Mouse (Mus musculus): ENCODE data around the gene Dpep2nb. TPM values are rescaled to one million over a fixed set of nuclear protein-coding genes. Genes with fewer than 3 reads are reported as not detected.
"Not testable (repeated sequence)": the region's sequence is repeated elsewhere in the genome, so short reads cannot be mapped to it uniquely, and the experiment has no call there.

The Dpep2nb gene
- total RNA-seq (2021) = under 1 TPM; 0.30 to 0.36 TPM

DNA sequence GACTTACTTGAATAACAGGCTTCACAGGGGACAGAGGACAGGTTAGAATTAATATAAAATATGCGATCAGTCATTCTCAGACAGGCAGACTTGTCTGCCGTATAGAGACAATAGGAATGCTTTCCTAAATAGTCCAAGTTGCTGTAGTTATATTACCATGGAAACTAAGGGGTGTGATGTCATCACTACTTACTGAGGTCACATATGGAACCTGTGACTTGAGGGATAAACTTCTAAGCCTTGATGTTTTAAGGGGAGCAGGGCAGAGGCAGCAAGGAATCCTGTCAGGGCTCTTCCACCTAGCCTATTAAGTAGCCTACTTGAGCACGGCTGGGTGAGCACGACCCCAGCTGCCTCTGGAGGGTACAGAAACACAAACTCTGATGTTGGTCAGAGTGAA, at the start of gene Dpep2nb:
Gene Dpep2nb, minus strand, starts transcription at position 101 of the 400 bp plus-strand sequence.
- intact Hi-C loops (cut with DNase I) = no loop called here
- no peak for DNase-seq (ENCODE audit: low spot score in 2 of 2)

DNA sequence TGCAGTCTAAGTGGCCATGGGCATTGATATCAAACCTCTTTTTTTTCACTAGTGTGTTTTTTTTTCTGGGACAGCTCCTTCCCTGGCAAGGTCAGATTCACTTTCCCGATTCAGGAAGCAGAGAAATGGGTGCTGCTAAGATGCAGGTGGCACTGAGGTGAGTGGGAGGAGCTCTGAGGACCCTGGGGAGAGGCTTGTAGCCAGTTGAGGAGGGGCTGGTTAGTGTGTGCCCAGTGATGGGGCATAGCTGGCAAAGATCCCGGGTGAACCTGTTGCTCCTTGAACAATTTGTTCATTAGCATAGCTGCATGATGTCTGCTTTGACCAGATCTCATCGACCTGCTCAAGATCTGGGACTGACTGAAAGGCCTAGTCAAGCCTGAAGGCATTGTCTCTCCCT, 49.3 kb upstream of the Dpep2nb start:
- intact Hi-C loops (cut with DNase I) = no loop called here
- no peak for DNase-seq (ENCODE audit: low spot score in 2 of 2)

DNA sequence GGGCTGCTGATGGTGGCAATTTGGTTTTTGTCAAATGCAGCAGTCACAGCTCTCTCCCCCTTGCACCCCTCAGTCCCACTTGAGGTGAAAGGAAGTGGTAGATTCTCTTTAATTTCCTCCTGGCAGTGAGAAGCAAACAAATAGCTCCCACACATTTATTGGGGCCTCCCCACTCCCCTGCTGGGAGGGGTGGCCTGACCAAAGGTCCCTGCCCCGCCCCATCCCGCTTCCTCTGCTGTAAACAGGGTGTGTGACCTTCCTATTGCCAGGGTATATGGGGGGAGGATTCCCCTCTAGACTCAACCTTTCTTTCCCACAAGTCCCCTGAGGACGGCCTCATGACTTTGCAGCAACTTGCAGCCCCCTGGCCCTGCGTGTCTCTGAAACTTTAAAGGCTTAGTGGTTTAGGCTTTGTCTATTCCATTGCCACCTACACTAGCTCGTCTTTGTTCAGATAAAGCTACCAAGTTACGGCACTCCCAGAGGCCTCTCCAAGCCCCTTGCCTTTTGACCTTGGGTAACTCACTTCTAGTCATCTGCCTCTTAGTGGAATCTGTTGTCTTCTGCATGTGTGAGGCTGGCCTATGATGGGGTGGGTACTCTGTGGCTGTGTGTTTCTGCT, 48.5 kb upstream of the Dpep2nb start:
- intact Hi-C loops (cut with DNase I) = no loop called here
- DNase-seq (ENCODE audit: low spot score in 2 of 2) = no peak

DNA sequence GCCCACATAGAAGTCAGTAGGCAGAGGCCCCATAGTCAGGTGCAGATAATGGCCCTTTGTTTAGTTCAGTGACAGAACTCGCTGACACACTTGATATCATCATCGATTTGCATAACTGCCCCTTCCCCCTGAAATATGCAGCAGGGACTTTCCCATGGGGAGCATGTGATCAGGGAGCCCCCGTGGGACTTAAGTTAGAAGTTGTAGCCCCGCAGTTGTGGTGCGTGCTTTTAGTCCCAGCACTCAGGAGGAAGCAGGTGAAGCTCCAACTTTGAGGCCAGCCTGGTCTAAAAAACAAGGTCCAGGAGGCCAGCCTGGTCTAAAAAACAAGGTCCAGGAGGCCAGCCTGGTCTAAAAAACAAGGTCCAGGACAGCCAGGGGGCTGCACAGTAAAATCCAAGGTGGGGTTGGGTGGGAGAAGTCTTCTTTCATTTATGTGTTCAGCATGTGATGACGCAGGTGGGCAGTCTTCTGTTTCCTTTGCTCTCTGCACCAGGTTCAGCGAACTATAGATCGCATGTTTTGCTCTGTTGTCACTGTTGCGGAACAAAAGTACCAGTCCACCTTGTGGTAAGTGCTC, 46.8 kb upstream of the Dpep2nb start:
- no peak for DNase-seq (ENCODE audit: low spot score in 2 of 2)
- intact Hi-C loops (cut with DNase I) = no loop called here

DNA sequence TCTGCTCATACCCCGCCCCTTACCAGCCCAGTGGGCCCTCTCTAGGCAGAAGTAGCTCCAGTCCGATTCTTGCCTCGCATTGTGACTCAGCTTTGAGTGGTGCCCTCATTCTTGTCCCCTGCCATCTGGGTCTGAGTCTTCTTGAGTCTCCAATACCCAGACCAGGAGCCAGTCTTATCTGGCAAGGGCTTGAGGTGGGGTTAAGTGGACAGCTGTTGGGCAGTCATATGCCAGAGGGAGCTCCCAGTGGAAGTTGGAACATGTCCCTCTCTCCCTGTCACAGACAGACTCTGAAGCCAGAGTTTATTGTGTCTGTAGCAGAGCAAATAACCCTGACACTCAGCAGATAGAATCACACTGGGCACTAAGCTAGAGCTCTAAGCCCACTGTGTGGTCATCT, 45.3 kb upstream of the Dpep2nb start:
- intact Hi-C loops (cut with DNase I) = no loop called here
- no peak for DNase-seq (ENCODE audit: low spot score in 2 of 2)

DNA sequence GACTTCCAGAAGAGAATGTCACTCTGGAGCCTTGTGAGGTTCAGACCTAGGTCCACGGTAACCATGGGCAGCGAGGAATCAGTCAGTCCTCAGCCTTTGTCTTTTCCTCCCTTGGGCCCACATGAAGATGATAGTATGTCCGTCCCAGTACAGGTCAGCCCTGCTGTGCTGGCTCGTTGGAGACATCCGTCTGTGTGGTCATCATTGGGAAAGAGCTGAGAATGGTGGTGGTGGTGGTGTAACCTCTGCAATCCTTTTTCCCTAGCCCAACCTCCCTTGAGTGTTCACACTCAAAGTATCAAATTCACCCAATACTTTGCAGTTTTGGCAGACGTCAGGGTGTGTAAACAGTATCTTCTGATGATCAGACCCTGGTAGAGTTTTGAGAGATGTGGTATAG, 44.1 kb upstream of the Dpep2nb start:
- intact Hi-C loops (cut with DNase I) = no loop called here
- no peak for DNase-seq (ENCODE audit: low spot score in 2 of 2)

DNA sequence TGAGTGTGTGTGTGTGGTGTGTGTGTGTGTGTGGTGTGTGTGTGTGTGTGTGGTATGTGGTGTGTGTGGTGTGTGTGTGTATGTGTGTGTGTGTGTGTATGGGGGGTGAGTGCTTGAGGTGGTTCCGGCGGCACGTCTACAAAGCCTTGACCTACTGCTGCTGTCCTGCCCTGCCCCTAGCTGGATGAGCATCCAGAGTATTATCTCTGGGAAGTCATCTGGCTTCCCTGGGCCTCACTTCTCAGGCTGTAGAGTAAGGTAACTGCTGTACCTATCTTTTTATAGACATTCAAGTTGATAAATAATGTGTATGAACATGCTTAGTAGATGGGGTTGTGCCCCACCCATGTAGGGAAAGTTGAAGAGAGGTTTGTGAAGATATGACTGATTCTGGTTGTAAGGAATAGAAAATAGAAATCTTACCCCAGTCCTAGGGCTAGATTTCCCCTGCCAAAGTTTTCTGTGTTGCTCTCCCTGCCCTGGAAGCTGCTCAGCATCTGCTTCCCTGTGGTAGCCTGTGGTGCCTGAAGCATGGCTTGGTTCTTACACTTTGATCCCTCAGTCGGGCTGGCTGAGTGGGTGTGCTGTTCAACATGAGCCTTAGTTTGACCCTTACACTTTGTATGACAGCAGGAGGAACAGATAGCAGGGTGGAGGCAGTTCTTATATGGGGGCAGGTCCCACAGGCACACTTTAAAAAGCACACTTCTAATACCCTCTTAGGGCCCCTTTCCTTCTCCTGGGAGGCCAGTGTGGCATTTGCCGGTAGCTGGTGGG, 42.3 kb upstream of the Dpep2nb start:
- DNase-seq (ENCODE audit: low spot score in 2 of 2) = no peak
- intact Hi-C loops (cut with DNase I) = no loop called here

DNA sequence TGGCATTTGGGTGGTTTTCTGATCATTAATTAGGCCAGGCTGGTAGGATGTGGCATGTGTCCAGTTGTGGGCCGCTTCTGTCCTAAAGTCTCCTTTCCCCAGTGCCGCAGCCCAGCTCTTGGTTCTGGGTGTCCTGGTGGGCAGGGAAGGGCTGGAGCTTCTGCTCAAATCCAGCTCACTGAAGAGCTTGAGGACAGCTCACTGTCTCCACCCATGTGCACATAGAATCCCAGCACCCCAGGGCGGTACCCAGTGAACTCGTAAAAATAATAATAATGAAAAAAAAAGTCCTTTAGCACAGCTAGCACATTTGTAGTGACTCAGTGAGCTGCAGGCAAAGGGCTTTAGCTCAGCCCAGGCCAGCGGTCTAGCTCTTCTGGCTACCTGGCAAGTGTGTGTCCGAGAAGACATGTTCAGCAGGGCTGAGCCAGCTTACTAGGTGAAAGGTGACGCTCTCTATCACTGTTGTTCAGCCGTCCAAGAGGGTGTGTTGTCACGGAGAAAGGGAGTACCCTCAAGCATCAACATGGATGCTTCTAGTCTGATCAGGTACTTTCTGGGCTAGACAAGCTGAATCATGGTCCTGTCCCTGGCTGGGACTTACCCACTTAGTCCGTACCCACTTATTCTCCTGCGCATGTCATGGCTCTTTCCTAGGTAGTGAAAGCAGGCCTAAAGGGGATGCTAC, 41.2 kb upstream of the Dpep2nb start:
- intact Hi-C loops (cut with DNase I) = no loop called here
- DNase-seq (ENCODE audit: low spot score in 2 of 2) = no peak

DNA sequence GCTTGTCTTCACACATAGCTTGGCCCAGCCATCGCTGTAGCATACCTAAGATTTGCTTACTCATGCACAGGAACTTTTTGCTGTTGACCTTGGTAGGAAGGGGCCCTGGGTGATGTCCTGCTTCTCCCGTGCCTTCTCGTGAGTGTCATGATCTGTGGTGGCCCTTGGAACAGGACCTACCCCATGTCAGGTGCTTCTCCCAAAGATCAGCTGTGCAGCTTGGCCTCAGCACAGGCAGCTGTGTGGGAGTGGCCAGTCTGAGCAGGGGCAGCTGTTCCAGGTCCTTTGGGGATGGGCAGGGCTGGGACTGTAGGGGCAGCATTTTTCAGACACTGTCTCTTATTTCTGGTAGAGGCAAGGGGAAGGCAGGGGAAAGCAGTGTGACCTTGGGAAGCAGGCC, 38.4 kb upstream of the Dpep2nb start:
- intact Hi-C loops (cut with DNase I) = no loop called here
- DNase-seq (ENCODE audit: low spot score in 2 of 2) = no peak

DNA sequence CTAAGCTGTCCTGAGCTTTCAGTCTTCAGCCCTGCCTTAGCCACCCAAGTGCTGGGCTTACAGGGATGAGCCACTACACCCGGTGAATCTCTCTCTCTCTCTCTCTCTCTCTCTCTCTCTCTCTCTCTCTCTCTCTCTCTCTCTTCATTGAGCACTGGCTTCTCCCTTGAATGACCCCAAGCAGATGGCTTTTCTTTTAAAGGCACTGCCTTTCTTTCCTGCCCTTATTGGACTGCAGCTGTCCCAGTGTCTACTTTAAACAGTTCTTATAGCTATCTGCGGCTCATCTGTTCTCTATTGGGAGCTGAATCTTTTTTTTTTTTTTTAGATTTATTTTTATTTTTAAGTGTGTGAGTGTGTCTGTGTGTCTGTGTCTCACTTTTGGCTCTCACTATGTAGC, 37.3 kb upstream of the Dpep2nb start:
- intact Hi-C loops (cut with DNase I) = no loop called here
- DNase-seq (ENCODE audit: low spot score in 2 of 2) = no peak

DNA sequence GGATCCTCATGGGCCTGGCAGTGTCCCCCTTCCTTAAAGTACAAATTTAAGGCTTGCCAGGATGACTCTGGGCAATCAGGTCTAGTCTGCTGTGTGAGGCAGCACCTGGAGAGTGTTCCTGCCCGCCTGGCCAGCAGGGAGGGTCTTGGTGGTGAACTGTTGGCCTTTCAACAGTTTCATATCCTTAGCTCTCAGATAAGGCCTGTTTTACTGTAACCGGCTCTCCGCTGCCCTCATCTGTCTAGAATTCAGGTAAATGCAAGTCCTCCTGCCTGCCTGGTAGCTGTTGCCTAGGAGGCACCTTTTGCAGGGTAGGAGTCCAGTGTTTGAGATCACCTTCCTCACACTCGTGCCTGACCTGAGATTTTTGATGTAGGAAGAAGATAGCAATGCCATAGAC, 34.4 kb upstream of the Dpep2nb start:
- intact Hi-C loops (cut with DNase I) = no loop called here
- DNase-seq (ENCODE audit: low spot score in 2 of 2) = no peak

DNA sequence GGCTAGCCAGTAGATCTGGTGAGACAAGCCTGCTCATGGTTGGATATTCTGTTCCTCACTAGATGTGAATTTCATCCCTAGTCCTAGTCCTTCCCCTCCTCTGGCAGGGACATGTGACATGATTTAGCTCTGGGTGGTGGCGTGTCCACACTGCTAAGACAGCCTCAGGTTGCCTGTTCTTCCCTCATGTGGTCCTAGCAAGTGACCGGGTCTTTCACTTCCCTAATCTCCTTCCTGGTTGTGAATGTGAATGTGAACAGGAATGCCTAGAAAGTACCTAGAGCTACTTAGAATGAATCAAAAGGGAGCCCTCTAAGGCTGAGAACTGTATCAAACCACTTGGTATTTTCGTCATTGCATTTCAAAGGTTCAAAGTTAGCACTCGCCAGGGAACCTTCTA, 33.8 kb upstream of the Dpep2nb start:
- intact Hi-C loops (cut with DNase I) = no loop called here

DNA sequence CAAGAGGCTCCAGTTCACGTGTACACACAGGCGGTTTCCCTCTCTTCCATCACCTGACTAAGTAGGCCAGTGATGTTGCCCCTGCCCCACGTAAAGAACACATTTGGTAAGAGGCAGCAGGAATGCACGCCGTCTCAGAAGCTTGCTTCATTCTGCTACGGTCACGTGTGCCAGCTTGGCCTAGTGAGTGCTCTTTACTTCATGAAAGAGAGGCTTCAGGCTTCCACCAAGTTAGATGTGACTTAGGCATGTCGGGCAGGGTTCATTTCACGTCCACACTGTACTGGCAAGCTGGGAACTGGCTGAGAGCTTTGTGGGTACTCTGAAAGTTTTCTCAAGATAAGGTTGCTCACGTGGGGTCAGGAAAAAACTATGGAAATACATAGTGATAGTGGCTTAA, 32.9 kb upstream of the Dpep2nb start:
- intact Hi-C loops (cut with DNase I) = no loop called here
- DNase-seq (ENCODE audit: low spot score in 2 of 2) = no peak

More for the DNA sequence above, 33.8 kb upstream of the Dpep2nb start:
- DNase-seq (ENCODE audit: low spot score in 2 of 2) = no peak

DNA sequence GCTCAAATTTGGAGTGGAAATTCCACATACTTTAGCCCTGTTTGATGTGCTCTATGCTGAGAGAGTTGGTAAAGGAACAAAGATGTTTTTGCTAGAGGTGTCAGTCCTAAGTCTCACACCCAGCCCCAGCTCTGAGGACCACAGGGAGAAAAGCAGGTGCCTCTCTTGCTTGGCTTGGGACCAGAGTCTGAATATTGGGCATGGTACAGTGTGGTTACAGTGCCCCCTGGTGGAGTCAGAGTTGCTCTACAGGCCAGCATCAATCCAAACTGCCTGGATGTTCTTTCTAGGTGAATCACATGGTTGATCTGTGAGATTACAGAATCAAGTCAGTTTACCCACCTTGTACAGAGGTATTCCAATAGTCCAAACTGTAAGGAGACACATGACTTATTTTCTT, 16.7 kb upstream of the Dpep2nb start:
- intact Hi-C loops (cut with DNase I) = loop anchor here (5.0 to 10.0 kb wide), 3 partner anchors 35 to 310 kb away; no protein-coding TSS in a partner anchor
- DNase-seq (ENCODE audit: low spot score in 2 of 2) = peak; percentile 63 to 78

DNA sequence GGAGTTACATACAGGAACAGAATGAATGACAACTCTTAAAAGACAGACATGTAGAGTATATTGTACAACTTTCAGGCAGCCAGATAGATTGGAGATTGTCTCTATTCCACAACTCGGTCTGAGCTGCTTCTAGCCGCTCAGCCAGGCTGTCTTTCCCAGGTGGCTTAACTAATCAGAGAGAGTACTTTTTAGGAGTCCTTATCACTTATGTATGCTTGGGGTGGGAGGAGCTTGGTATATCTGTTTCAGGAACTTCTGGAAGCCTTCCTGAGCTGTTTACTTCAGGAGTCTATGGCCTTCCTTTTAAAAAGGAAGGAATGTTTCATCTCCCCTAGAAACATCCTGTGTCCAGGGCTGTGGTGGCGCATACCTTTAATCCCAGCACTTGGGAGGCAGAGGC, 12.3 kb upstream of the Dpep2nb start:
- intact Hi-C loops (cut with DNase I) = no loop called here
- DNase-seq (ENCODE audit: low spot score in 2 of 2) = no peak

DNA sequence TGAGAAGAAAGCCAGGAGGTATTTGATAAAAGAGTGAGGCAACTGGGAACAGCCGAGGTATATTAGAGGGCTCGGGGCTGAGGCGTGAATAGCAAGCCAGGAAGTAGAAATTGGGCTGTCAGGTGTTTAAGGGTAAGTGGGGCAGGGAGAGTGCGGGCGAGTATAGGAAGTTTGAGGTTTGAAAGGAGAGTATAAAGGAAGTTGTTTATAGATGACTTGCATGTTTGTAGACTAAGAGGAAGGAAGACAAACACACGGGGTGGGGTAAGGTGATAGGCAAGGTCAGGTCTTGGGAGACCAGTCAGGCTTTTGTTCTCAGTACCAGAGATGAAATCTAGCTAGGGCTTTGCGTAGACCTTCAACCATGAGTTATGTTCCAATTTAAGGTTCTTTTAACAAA, 11.4 kb upstream of the Dpep2nb start:
- intact Hi-C loops (cut with DNase I) = no loop called here
- DNase-seq (ENCODE audit: low spot score in 2 of 2) = no peak

DNA sequence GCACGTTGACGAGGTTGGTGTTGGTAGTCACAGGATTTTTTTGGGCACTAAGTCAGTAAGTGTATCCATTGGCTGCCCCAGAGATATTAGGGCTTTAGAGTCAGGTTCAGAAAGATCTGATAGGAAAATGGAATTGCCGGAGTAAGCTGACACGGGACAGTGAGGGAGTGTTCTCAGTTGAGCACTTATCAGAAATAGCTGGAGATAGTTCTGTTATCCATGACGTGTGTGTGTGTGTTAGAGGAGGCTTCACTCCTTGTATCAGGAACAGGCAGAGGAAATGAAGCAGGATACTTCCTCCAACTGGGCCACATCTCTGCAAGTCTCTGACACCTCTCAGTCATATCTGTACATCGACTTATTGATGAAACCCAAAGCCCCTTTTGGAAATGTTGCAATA, 10.5 kb upstream of the Dpep2nb start:
- intact Hi-C loops (cut with DNase I) = no loop called here
- no peak for DNase-seq (ENCODE audit: low spot score in 2 of 2)

DNA sequence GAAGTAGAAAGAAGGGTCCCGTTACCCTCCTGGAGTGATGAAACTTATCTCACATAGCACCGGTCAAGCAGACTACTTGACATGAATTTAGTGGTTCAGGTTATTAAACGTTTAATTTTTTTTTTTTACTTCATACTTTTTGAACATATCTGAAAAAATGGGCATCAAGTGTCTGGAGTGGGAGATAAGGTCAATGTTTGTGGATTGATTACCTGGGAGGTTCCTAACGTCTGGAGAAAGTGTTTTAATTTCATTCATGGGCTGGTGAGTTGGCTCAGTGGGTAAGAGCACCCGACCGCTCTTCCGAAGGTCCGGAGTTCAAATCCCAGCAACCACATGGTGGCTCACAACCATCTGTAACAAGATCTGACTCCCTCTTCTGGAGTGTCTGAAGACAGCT, 6.4 kb upstream of the Dpep2nb start:
- intact Hi-C loops (cut with DNase I) = loop anchor here (5.0 kb wide), 1 partner anchor 120 kb away; the partner anchor contains the start of gene Nrn1l
- not testable (repeated sequence) for DNase-seq (ENCODE audit: low spot score in 2 of 2)

DNA sequence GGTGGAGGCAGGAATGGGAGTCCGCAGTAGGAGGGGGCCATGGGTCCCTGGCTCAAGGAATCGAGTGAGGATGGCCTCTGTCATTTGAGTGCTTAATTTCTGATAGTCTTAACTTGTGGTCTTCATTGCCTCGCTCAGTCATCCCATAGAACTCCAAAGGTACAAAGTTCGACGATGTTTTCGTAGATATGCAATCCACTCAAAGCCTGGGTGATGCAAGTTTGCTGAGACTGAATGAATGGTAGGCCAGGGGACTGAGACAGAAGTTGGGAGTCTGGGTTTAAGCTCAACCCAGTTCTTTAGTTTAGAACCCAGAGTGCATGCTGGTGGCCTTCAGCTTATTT, 5.8 kb upstream of the Dpep2nb start, which contains the start of gene Ddx28:
Gene Ddx28, minus strand, starts transcription at position 240 of the 344 bp plus-strand sequence.
- intact Hi-C loops (cut with DNase I) = loop anchor here (5.0 kb wide), 1 partner anchor 119 kb away; the partner anchor contains the start of gene Nrn1l

More for the DNA sequence above, 5.8 kb upstream of the Dpep2nb start, which contains the start of gene Ddx28:
- no peak for DNase-seq (ENCODE audit: low spot score in 2 of 2)

Data from left cerebral cortex, postnatal 36 days (tissue).